Mouse (Mus musculus) CD4-positive helper T cell, adult 2 months (primary cell): Measurements from ENCODE around the gene Hist1h2ah.
"Not testable (repeated sequence)": the region's sequence is repeated elsewhere in the genome, so short reads cannot be mapped to it uniquely, and the experiment has no call there.

Experiments used
- DNase-seq: peaks from one replicate; pipeline ENCODE4 v3.0.0-alpha.2; 2012; ENCODE audit warnings: low read depth, missing footprints, low spot score

Hist1h2ah gene

GRCm38 (mm10) chr13:22035267-22036148 lies at the start of gene Hist1h2ah, which contains the start of gene Hist1h2bk:
Gene Hist1h2ah, minus strand, starts transcription at chr13:22035568.
Gene Hist1h2bk, plus strand, starts transcription at chr13:22035870.
- DNase-seq: peak; percentile 90

- not testable (repeated sequence) for DNase-seq
These were observed 48.8 kb upstream of the Hist1h2ah start, which contains the start of gene Vmn1r188 for GRCm38 (mm10) chr13:22084140-22084539. Gene Vmn1r188, plus strand, starts transcription at chr13:22084440.

GRCm38 (mm10) chr13:22063468-22063867 lies 28.1 kb upstream of the Hist1h2ah start:
- no peak for DNase-seq

GRCm38 (mm10) chr13:22061422-22061821 lies 26.1 kb upstream of the Hist1h2ah start:
- no peak for DNase-seq

- DNase-seq: no peak
These were observed 18.4 kb upstream of the Hist1h2ah start for GRCm38 (mm10) chr13:22053754-22054153.

GRCm38 (mm10) chr13:22051523-22051859 lies 16.1 kb upstream of the Hist1h2ah start:
- no peak for DNase-seq

- DNase-seq: peak; percentile 90
These were observed 15.5 kb upstream of the Hist1h2ah start for GRCm38 (mm10) chr13:22050591-22051522.

- DNase-seq: peak; percentile 79
These were observed 14.5 kb upstream of the Hist1h2ah start for GRCm38 (mm10) chr13:22049737-22050440.

- DNase-seq: no peak
These were observed 13.7 kb upstream of the Hist1h2ah start for GRCm38 (mm10) chr13:22049041-22049440.

GRCm38 (mm10) chr13:22045311-22045710 lies 9.9 kb upstream of the Hist1h2ah start:
- DNase-seq: no peak

GRCm38 (mm10) chr13:22044432-22045155 lies 9.2 kb upstream of the Hist1h2ah start:
- no peak for DNase-seq

- DNase-seq: peak; percentile 72
These were observed 8.4 kb upstream of the Hist1h2ah start for GRCm38 (mm10) chr13:22043503-22044431.

GRCm38 (mm10) chr13:22042568-22043502 lies 7.5 kb upstream of the Hist1h2ah start, which contains the start of the genes Hist1h2ag and Hist1h2bj:
Gene Hist1h2ag, minus strand, starts transcription at chr13:22042944.
Gene Hist1h2bj, plus strand, starts transcription at chr13:22043214.
- DNase-seq: peak; percentile 96

GRCm38 (mm10) chr13:22041651-22042567 lies 6.5 kb upstream of the Hist1h2ah start:
- DNase-seq: peak; percentile 36

- peak; percentile 92 for DNase-seq
These were observed 5.8 kb upstream of the Hist1h2ah start, which contains the start of gene Hist1h4i for GRCm38 (mm10) chr13:22041142-22041536. Gene Hist1h4i, minus strand, starts transcription at chr13:22041362.

GRCm38 (mm10) chr13:22040464-22041141 lies 5.2 kb upstream of the Hist1h2ah start:
- peak; percentile 65 for DNase-seq
